Mouse (Mus musculus): ENCODE data around the gene Vps13d.
A peak's percentile ranks its signal among the peaks of the same experiment; 100 is the strongest.

Gene Vps13d

DNA sequence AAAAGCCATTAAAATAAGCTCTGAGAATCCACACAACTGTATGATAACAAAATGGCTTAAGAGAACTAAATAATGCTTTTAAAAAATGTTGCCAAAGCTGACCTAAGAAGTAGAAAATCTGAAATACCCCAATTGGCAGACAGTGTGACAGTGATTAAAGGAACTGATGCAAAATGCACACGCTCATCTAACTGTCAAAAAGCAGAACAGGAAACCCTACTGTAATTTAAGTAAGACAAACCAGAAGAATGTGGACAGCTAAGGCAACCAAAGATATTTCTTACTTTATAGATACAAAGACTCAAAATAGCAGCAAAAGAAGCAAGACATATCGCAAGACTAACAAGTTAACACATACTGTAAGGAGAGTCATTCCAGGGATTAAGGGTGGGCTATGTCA lies 223.8 kb downstream of the Vps13d start:
- DNase-seq (ENCODE audit: low read depth, low spot score) = peak; percentile 39
- Histone ChIP-seq H3K27me3 (ENCODE audit: control insufficient read depth, insufficient read depth, low read length, poor library complexity, severe bottlenecking) (no peaks in the 10 kb centered on the region), H3K36me3 (ENCODE audit: control insufficient read depth, insufficient read depth, low read length, poor library complexity, severe bottlenecking) (0 out of 2 replicates have a peak, but pooled peaks cover 2% of the 10 kb centered on the region)

DNA sequence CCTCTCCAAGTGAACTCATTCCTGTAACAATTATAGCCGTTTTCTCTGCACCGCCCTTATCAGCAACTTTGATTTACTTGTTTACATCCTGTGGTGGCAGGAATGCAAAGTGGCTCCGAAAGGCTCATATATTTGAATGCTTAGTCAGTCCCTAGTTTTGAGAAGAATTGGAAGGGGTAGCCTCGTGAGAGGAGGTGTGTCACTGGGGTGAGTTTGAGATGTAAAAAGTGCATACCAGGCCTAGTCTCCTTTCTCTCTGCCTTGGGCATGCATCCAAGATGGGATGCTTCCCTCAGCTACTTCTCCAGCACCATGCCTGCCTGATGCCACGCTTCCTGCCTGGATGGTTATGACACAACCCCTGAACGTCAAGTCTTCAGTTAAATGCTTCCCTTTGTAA lies 225.8 kb downstream of the Vps13d start:
- H3K36me3 ChIP-seq (ENCODE audit: control insufficient read depth, insufficient read depth, low read length, poor library complexity, severe bottlenecking) = 0 out of 2 replicates have a peak, but pooled peaks cover 2% of the 10 kb centered on the region
- no peak for DNase-seq (ENCODE audit: low read depth, low spot score)

GRCm38 (mm10) chr4:144968371-144968770 lies 226.4 kb downstream of the Vps13d start:
- H3K36me3 ChIP-seq (ENCODE audit: control insufficient read depth, insufficient read depth, low read length, poor library complexity, severe bottlenecking) = 0 out of 2 replicates have a peak, but pooled peaks cover 2% of the 10 kb centered on the region
- H3K27me3 ChIP-seq (ENCODE audit: control insufficient read depth, insufficient read depth, low read length, poor library complexity, severe bottlenecking) = no peaks in the 10 kb centered on the region
- no peak for DNase-seq (ENCODE audit: low read depth, low spot score)

More for the DNA sequence above, 225.8 kb downstream of the Vps13d start:
- H3K27me3 ChIP-seq (ENCODE audit: control insufficient read depth, insufficient read depth, low read length, poor library complexity, severe bottlenecking) = no peaks in the 10 kb centered on the region

DNA sequence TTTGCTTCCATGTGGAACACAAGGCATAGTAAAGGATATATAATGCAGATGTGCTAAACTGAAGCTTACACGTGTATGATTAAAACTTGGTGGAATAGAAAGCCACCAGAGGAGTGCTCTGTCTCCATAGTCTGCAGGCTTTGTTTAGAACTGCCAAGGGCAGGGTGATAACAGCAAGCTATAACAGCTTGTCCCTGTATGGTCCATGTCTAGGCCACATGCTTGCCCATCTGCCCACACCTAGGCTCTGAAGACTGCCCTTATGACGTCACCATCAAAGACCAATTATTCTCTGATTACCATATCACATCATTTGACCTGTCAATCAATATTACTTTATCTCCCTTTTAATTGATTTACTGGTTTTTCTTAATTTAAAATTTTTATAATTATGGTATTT lies 229.6 kb downstream of the Vps13d start:
- DNase-seq (ENCODE audit: low read depth, low spot score) = no peak
- Histone ChIP-seq H3K36me3 (ENCODE audit: control insufficient read depth, insufficient read depth, low read length, poor library complexity, severe bottlenecking) (no peaks in the 10 kb centered on the region), H3K27me3 (ENCODE audit: control insufficient read depth, insufficient read depth, low read length, poor library complexity, severe bottlenecking) (no peaks in the 10 kb centered on the region)

GRCm38 (mm10) chr4:144961696-144962095 lies 233.1 kb downstream of the Vps13d start:
- H3K27me3 ChIP-seq (ENCODE audit: control insufficient read depth, insufficient read depth, low read length, poor library complexity, severe bottlenecking) = no peaks in the 10 kb centered on the region
- H3K36me3 ChIP-seq (ENCODE audit: control insufficient read depth, insufficient read depth, low read length, poor library complexity, severe bottlenecking) = no peaks in the 10 kb centered on the region
- DNase-seq (ENCODE audit: low read depth, low spot score) = no peak

DNA sequence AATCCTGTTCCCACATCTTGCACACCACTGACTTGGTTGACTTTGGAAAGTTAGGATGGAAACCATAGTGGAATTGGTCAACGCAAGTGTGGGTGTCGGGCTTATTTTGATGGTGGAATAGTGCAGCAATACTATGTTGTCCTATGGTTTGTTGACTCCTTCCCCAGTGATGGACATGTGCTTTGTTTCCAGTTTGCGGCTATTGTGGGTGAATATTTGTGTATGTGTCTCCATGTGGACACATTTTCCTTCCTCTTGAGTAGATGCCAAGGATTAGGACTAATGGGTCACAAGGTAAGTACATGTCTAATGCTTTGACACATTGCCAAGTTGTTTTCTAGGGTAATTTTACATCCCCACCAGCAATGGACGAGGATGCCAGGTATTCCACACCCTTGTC lies 233.6 kb downstream of the Vps13d start:
- Histone ChIP-seq H3K27me3 (ENCODE audit: control insufficient read depth, insufficient read depth, low read length, poor library complexity, severe bottlenecking) (no peaks in the 10 kb centered on the region), H3K36me3 (ENCODE audit: control insufficient read depth, insufficient read depth, low read length, poor library complexity, severe bottlenecking) (no peaks in the 10 kb centered on the region)
- no peak for DNase-seq (ENCODE audit: low read depth, low spot score)

DNA sequence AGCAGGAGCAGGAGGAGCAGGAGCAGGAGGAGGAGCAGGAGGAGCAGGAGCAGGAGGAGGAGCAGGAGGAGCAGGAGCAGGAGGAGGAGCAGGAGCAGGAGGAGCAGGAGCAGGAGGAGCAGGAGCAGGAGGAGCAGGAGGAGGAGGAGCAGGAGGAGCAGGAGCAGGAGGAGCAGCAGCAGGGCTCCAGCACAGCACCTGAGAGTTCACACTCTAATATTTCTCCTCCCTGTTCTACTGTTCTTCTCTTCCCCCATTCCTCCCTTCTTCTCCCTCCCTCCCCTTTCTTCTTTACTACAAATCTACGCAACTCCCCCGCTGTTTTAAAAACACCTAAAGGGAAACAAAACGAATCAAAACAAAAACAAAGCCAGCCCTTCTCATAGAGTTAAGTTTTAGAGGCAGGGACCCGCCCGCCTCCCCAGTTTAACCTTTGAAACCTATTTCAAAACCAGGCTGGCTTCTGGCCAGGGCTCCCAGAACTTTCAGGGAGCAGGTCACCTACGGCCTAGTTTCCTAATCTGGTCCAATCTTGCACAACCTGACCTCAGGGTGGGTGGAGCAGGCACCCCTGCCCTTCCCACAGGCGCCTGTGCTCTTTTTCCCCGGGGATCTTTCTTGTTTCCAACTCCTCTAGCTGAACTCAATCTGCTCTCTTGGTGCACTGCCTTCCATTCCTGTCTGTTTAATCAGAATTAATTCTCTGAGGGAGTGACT lies 234.5 kb downstream of the Vps13d start:
- Histone ChIP-seq H3K27me3 (ENCODE audit: control insufficient read depth, insufficient read depth, low read length, poor library complexity, severe bottlenecking) (no peaks in the 10 kb centered on the region), H3K36me3 (ENCODE audit: control insufficient read depth, insufficient read depth, low read length, poor library complexity, severe bottlenecking) (no peaks in the 10 kb centered on the region)
- DNase-seq (ENCODE audit: low read depth, low spot score) = no peak

DNA sequence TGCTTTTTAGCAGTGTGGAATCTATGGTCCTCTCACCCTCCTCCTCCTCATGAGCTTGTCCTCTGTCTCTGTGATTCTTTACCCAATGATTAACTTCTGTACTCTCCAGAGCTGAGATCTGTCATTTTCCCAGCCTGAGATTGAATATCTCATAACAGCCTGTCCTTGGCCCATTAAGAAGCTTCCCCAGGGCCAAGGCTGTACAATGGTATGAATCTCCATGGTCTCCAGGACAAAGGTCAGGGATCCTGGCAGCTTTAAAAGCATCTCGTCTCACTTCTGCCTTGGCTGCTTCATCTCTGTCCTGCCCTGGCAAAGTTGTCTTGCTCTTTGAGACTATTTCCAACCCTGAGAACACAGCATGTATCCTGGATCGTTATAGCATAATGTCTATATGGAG lies 237.1 kb downstream of the Vps13d start:
- DNase-seq (ENCODE audit: low read depth, low spot score) = no peak
- no peaks in the 10 kb centered on the region for H3K36me3 ChIP-seq (ENCODE audit: control insufficient read depth, insufficient read depth, low read length, poor library complexity, severe bottlenecking)
- H3K27me3 ChIP-seq (ENCODE audit: control insufficient read depth, insufficient read depth, low read length, poor library complexity, severe bottlenecking) = no peaks in the 10 kb centered on the region

GRCm38 (mm10) chr4:144957186-144957585 lies 237.6 kb downstream of the Vps13d start:
- H3K36me3 ChIP-seq (ENCODE audit: control insufficient read depth, insufficient read depth, low read length, poor library complexity, severe bottlenecking) = no peaks in the 10 kb centered on the region
- no peaks in the 10 kb centered on the region for H3K27me3 ChIP-seq (ENCODE audit: control insufficient read depth, insufficient read depth, low read length, poor library complexity, severe bottlenecking)
- no peak for DNase-seq (ENCODE audit: low read depth, low spot score)

DNA sequence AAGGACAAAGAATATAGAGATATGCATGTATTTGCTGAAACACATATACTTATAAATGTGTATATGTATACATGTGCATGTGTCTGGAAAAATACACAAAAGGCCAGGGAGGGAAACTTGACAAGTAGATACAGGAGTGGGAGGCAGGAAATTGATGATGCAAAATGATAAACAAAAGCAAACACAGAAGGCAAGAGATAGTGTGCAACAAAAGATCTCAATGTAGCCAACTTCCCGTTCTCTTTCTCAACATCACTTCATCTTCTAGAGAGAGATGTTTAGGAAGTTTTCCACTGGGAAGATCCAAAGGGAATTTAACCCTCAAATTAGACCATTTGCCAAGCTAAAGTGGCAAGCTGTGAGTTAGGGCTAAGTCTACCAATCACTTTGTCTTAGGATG lies 238.5 kb downstream of the Vps13d start:
- no peak for DNase-seq (ENCODE audit: low read depth, low spot score)
- no peaks in the 10 kb centered on the region for H3K27me3 ChIP-seq (ENCODE audit: control insufficient read depth, insufficient read depth, low read length, poor library complexity, severe bottlenecking)
- H3K36me3 ChIP-seq (ENCODE audit: control insufficient read depth, insufficient read depth, low read length, poor library complexity, severe bottlenecking) = no peaks in the 10 kb centered on the region

DNA sequence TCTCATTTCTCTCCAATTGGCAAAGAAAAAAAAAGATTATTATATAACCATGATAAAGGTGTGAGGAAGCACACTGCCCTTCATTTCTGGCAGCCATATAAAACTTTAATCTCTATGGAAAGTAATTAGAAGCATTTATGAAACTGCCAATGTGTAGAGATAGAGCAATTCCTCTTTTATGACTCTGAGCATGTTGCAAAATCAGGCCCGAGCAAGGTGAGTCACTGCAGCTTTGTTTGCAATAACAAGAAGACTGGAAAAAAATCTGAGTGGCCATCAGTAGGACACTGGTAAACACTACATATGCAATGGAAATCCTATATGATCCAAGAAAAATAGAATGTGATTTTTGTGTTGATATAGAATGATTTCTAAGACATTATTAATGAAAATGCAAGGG lies 238.9 kb downstream of the Vps13d start:
- H3K27me3 ChIP-seq (ENCODE audit: control insufficient read depth, insufficient read depth, low read length, poor library complexity, severe bottlenecking) = no peaks in the 10 kb centered on the region
- H3K36me3 ChIP-seq (ENCODE audit: control insufficient read depth, insufficient read depth, low read length, poor library complexity, severe bottlenecking) = no peaks in the 10 kb centered on the region
- no peak for DNase-seq (ENCODE audit: low read depth, low spot score)

DNA sequence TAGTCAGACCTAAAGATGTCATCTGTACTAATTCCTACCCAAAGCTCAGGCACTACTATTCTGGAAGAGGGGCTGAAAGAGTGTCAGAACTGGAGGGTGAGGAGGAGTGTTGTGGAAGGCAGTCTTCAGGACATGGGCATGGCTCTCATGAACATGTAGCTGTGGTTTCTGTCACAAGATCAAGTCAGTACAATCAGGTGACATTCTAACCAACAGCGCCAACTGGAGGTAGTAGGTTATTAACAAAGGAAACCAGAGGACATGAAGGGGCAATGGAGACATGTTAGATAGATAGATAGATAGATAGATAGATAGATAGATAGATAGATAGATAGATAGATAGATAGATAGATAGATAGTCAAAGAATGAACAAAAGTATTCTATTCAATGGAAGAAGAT lies 241.4 kb downstream of the Vps13d start:
- Histone ChIP-seq H3K27me3 (ENCODE audit: control insufficient read depth, insufficient read depth, low read length, poor library complexity, severe bottlenecking) (no peaks in the 10 kb centered on the region), H3K36me3 (ENCODE audit: control insufficient read depth, insufficient read depth, low read length, poor library complexity, severe bottlenecking) (no peaks in the 10 kb centered on the region)
- DNase-seq (ENCODE audit: low read depth, low spot score) = no peak

DNA sequence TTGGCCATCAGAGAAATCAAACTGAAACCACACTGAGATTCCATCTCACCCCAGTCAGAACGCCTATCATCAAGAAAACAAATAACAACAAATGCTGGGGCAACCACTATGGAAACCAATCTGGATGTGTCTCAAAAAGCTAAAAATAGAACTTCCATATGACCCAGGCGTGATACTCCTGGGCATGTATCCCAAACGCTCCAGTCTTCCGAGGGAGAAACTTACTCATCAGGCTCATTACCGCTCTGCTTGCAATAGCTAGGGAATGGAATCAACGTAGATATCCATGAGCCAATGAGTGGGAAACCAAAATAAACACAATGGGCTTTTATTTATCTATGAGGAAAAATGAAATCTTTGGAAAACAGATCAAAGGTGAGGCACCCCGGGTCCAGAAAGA lies 242.9 kb downstream of the Vps13d start:
- H3K36me3 ChIP-seq (ENCODE audit: control insufficient read depth, insufficient read depth, low read length, poor library complexity, severe bottlenecking) = no peaks in the 10 kb centered on the region
- no peaks in the 10 kb centered on the region for H3K27me3 ChIP-seq (ENCODE audit: control insufficient read depth, insufficient read depth, low read length, poor library complexity, severe bottlenecking)
- DNase-seq (ENCODE audit: low read depth, low spot score) = no peak

DNA sequence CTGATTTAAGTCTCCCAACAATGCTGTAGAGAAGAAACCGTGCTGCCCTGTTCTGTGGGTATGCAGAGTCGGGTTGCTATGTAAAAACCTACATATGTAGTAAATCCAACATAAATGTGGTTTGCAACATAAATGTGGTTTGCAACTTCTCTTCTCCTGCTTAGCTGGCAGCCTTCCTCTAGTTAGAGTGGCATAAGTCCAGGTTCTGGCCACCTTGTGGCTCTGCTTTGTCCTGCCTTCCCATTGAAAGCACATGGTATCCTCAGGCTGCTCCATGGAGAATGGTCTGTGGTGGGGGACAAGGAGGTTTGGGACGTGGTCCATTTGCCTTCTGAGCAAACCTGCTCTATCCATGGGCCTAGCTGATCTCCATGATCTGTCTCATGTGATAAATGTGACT lies 243.9 kb downstream of the Vps13d start:
- Histone ChIP-seq H3K27me3 (ENCODE audit: control insufficient read depth, insufficient read depth, low read length, poor library complexity, severe bottlenecking) (no peaks in the 10 kb centered on the region), H3K36me3 (ENCODE audit: control insufficient read depth, insufficient read depth, low read length, poor library complexity, severe bottlenecking) (no peaks in the 10 kb centered on the region)
- no peak for DNase-seq (ENCODE audit: low read depth, low spot score)

GRCm38 (mm10) chr4:144950327-144950711 lies 244.5 kb downstream of the Vps13d start:
- Histone ChIP-seq H3K27me3 (ENCODE audit: control insufficient read depth, insufficient read depth, low read length, poor library complexity, severe bottlenecking) (no peaks in the 10 kb centered on the region), H3K36me3 (ENCODE audit: control insufficient read depth, insufficient read depth, low read length, poor library complexity, severe bottlenecking) (no peaks in the 10 kb centered on the region)
- DNase-seq (ENCODE audit: low read depth, low spot score) = no peak

Measured in splenic B cell, adult 2 months (primary cell).